ENCODE assay signal across 21 mouse cellular contexts in genomic region chr13:94867772-94868171, GRCm38 (mm10). TPM values are rescaled to one million over a fixed set of nuclear protein-coding genes. Genes with fewer than 3 reads are reported as not detected.
"Had no signal": no experiment of that assay in that cellular context is flagged by ENCODE, and none has a peak within 500 bp of the region (broad histone marks: within the 10 kb centered on the region; RNA-seq: fewer than 3 reads in every experiment).

No protein-coding gene starts in this region.

- H3K9me3 ChIP-seq: neural tube, embryonic 15.5 days; stomach, embryonic 15.5 days had no signal

- H3K36me3 ChIP-seq: neural tube, embryonic 15.5 days; stomach, embryonic 15.5 days had no signal

- H3K27ac ChIP-seq: neural tube, embryonic 15.5 days; stomach, embryonic 15.5 days; stomach, postnatal 0 days had no signal

- DNase-seq: retina, postnatal 1 day; right cerebral cortex, adult 18-20 months; right cerebral cortex, postnatal 14 days; right cerebral cortex, postnatal 25 days; right cerebral cortex, postnatal 4 days; spleen, adult 18-20 months; thymus, adult 18-20 months; thymus, adult 2 months; thymus, postnatal 25 days; thymus, postnatal 4 days had no signal

- H3K9ac ChIP-seq: neural tube, embryonic 15.5 days; stomach, embryonic 15.5 days had no signal

RNA-seq across cellular contexts. Expression of gene Otp, which starts 7.6 kb away (rescaled TPM):
- total RNA-seq: neutrophil, adult 5-6 weeks had no signal
- polyA plus RNA-seq: small intestine, adult 2 months; spleen, adult 2 months; stomach, embryonic 14.5 days; stomach, embryonic 15.5 days; stomach, embryonic 16.5 days; stomach, postnatal 0 days; testis, adult 2 months; thymus, adult 2 months; thymus, postnatal 0 days; urinary bladder, adult 2 months had no signal
